Comparison of ENCODE assay signal across 8 mouse cellular contexts in genomic region chr16:4500598-4501385, GRCm38 (mm10). TPM values are rescaled to one million over a fixed set of nuclear protein-coding genes. Genes with fewer than 3 reads are reported as not detected.
A peak's percentile ranks its signal among the peaks of the same experiment; 100 is the strongest.
DNase-seq lines count a peak whose midpoint lies in the region; ATAC-seq and TF ChIP-seq lines count a peak whose summit lies in the region.

No protein-coding gene starts in this region.

- H3K27ac ChIP-seq in kidney, adult 2 months (ENCODE audit: insufficient read depth, low read depth, low read length), result no peak overlapping the region
- peak overlapping the region; percentile 57 for H3K27ac ChIP-seq in heart, embryonic 10.5 days

- no peaks in the 10 kb centered on the region for H3K27me3 ChIP-seq in kidney, adult 2 months (replicated peaks; ENCODE audit: control insufficient read depth, insufficient read depth, low read length)
- no peaks in the 10 kb centered on the region for H3K27me3 ChIP-seq in heart, embryonic 10.5 days (ENCODE audit: insufficient read depth, poor library complexity, severe bottlenecking)

- ATAC-seq in neutrophil, adult 5-6 weeks (ENCODE audit: extremely low read depth, insufficient number of reproducible peaks, low FRiP score, poor library complexity, severe bottlenecking), result peak; percentile 70
- ATAC-seq in erythroblast, adult 5-6 weeks (replicated peaks; ENCODE audit: low FRiP score, poor library complexity, severe bottlenecking), result no peak

- peak; percentile 53 for DNase-seq in kidney, adult 2 months
- no peak for DNase-seq in kidney, adult 18-20 months
- peak; percentile 37 to 61 for DNase-seq in adrenal gland, postnatal 36 days
- no peak for DNase-seq in heart, embryonic 10.5 days (ENCODE audit: low spot score)
- no peak for DNase-seq in thymus, postnatal 14 days
- no peak for DNase-seq in lung, adult 18-20 months

- peaks cover 11% of the 10 kb centered on the region for H3K4me1 ChIP-seq in kidney, adult 2 months (ENCODE audit: control insufficient read depth, insufficient read depth, low read length)
- H3K4me1 ChIP-seq in heart, embryonic 10.5 days, result peaks cover 53% of the 10 kb centered on the region

- no peaks in the 10 kb centered on the region for H3K9me3 ChIP-seq in heart, embryonic 10.5 days

- H3K4me3 ChIP-seq in kidney, adult 2 months (ENCODE audit: insufficient read depth, low read depth, low read length), result no peak overlapping the region
- no peak overlapping the region for H3K4me3 ChIP-seq in heart, embryonic 10.5 days

- no peak for TF ChIP-seq CTCF in kidney, adult 2 months (conservative IDR thresholded peaks at IDR 0.05; ENCODE audit: insufficient read depth, insufficient read length, low read depth, low read length)

- 71% methylated on average over 8 of the region's 8 CpGs for WGBS in kidney, adult 2 months
- 79% methylated on average over 8 of the region's 8 CpGs for WGBS in heart, embryonic 10.5 days

- H3K36me3 ChIP-seq in kidney, adult 2 months (ENCODE audit: control insufficient read depth, insufficient read depth, low read length), result no peaks in the 10 kb centered on the region
- H3K36me3 ChIP-seq in heart, embryonic 10.5 days, result peaks cover 24% of the 10 kb centered on the region

- TF ChIP-seq POLR2A in kidney, adult 2 months (IDR thresholded peaks at IDR 0.05; ENCODE audit: low read depth, low read length), result no peak

RNA-seq across cellular contexts. Expression of gene Srl, which starts 40.8 kb away (rescaled TPM):
- 3.1 and 6.9 TPM in 2 replicates for polyA plus RNA-seq in kidney, adult 2 months (2012; rRNA removed)
- total RNA-seq in adrenal gland, postnatal 36 days (2021), result 1 to 10 TPM; 6.7 to 8.2 TPM
- 87.3 and 201 TPM in 2 replicates for polyA plus RNA-seq in heart, embryonic 10.5 days (2016; fragmentation: Nextera tagmentation; extraction: Ambion mirVana)
- 0.35 and 1.8 TPM in 2 replicates for total RNA-seq in neutrophil, adult 5-6 weeks (2017)
- 1.0 and 1.3 TPM in 2 replicates for total RNA-seq in erythroblast, adult 5-6 weeks (2015; ENCODE audit: low replicate concordance)
- total RNA-seq in erythroblast, adult 5-6 weeks (2017; ENCODE audit: low replicate concordance), result 1.3 and 10.3 TPM in 2 replicates

RNA-seq across cellular contexts. Expression of gene Tfap4, which starts 58.9 kb away (rescaled TPM):
- polyA plus RNA-seq in kidney, adult 2 months (2012; rRNA removed), result 4.5 and 5.1 TPM in 2 replicates
- total RNA-seq in adrenal gland, postnatal 36 days (2021), result 1 to 10 TPM; 3.2 to 7.9 TPM
- polyA plus RNA-seq in heart, embryonic 10.5 days (2016; fragmentation: Nextera tagmentation; extraction: Ambion mirVana), result 9.5 and 17.5 TPM in 2 replicates
- total RNA-seq in neutrophil, adult 5-6 weeks (2017), result 8.0 and 8.5 TPM in 2 replicates
- total RNA-seq in erythroblast, adult 5-6 weeks (2015; ENCODE audit: low replicate concordance), result 3.1 and 14.4 TPM in 2 replicates
- total RNA-seq in erythroblast, adult 5-6 weeks (2017; ENCODE audit: low replicate concordance), result 4.6 and 5.9 TPM in 2 replicates

Comparison
In these comparisons a context has a peak if more than half of its experiments do, and no peak if none do; other contexts are left out.
1. DNase-seq: peak in kidney, adult 2 months (single experiment) and adrenal gland, postnatal 36 days (2 of 2); none in kidney, adult 18-20 months (single experiment), heart, embryonic 10.5 days (single experiment), thymus, postnatal 14 days (single experiment) and lung, adult 18-20 months (0 of 2).